In genomic region chr6:89455523-89456000, GRCm38 (mm10) we compare ENCODE assay signal across 12 mouse cellular contexts.
DNase-seq lines count a peak whose midpoint lies in the region; ATAC-seq and TF ChIP-seq lines count a peak whose summit lies in the region.
"Had no signal": no experiment of that assay in that cellular context is flagged by ENCODE, and none has a peak within 500 bp of the region (broad histone marks: within the 10 kb centered on the region; RNA-seq: fewer than 3 reads in every experiment).

No protein-coding gene starts in this region.

- ATAC-seq in midbrain, embryonic 11.5 days (ENCODE audit: low FRiP score) = no peak
- ATAC-seq in heart, embryonic 15.5 days (replicated peaks; ENCODE audit: insufficient number of reproducible peaks, insufficient read depth, low FRiP score, low read depth) = peak; percentile 70
- ATAC-seq in megakaryocyte progenitor cell, adult 5-6 weeks (replicated peaks; ENCODE audit: poor library complexity) = peak; percentile 94
- ATAC-seq: Patski had no signal

- peak; percentile 57 for DNase-seq in midbrain, embryonic 11.5 days (ENCODE audit: low spot score, missing footprints)
- no peak for DNase-seq in midbrain, embryonic 10.5 days (ENCODE audit: low spot score)
- DNase-seq in brain, embryonic 14.5 days (ENCODE audit: low read depth) = peak; percentile 42
- no peak for DNase-seq in adrenal gland, adult 2 months
- DNase-seq in frontal cortex, postnatal 14 days (ENCODE audit: low spot score in 2 of 2) = no peak
- DNase-seq: cerebellum, adult 11 months had no signal

- no peak overlapping the region for H3K4me3 ChIP-seq in midbrain, embryonic 11.5 days (ENCODE audit: low read depth, low read length)
- H3K4me3 ChIP-seq in midbrain, embryonic 10.5 days = no peak overlapping the region
- no peak overlapping the region for H3K4me3 ChIP-seq in heart, embryonic 15.5 days
- H3K4me3 ChIP-seq: hindbrain, embryonic 10.5 days; layer of hippocampus, adult 2 months; lung, embryonic 15.5 days had no signal

- no peaks in the 10 kb centered on the region for H3K36me3 ChIP-seq in midbrain, embryonic 11.5 days (ENCODE audit: control insufficient read depth, insufficient read depth, low read length)
- H3K36me3 ChIP-seq in midbrain, embryonic 10.5 days = no peaks in the 10 kb centered on the region
- no peaks in the 10 kb centered on the region for H3K36me3 ChIP-seq in heart, embryonic 15.5 days
- H3K36me3 ChIP-seq: hindbrain, embryonic 10.5 days; lung, embryonic 15.5 days had no signal

- H3K27ac ChIP-seq in midbrain, embryonic 11.5 days (ENCODE audit: low read depth, low read length) = no peak overlapping the region
- H3K27ac ChIP-seq in midbrain, embryonic 10.5 days (replicated peaks) = no peak overlapping the region
- peak overlapping the region; percentile 74 for H3K27ac ChIP-seq in heart, embryonic 15.5 days
- H3K27ac ChIP-seq: hindbrain, embryonic 10.5 days; layer of hippocampus, adult 2 months; lung, embryonic 15.5 days had no signal

- TF ChIP-seq CTCF in brain, embryonic 14.5 days (IDR thresholded peaks at IDR 0.05; ENCODE audit: borderline replicate concordance, extremely low read depth, insufficient read depth, insufficient read length) = no peak

- no peak for TF ChIP-seq POLR2A in brain, embryonic 14.5 days (IDR thresholded peaks at IDR 0.05; ENCODE audit: borderline replicate concordance, extremely low read depth, insufficient read depth, insufficient read length, poor library complexity, severe bottlenecking)

- 89% methylated on average over 4 of the region's 4 CpGs for WGBS in midbrain, embryonic 11.5 days
- WGBS in midbrain, embryonic 10.5 days = 92% methylated on average over 4 of the region's 4 CpGs
- WGBS in heart, embryonic 15.5 days = 26% methylated on average over 4 of the region's 4 CpGs

- no peak overlapping the region for H3K9ac ChIP-seq in midbrain, embryonic 11.5 days (ENCODE audit: low read length)
- no peak overlapping the region for H3K9ac ChIP-seq in heart, embryonic 15.5 days
- H3K9ac ChIP-seq: lung, embryonic 15.5 days had no signal

- H3K27me3 ChIP-seq in midbrain, embryonic 11.5 days (ENCODE audit: control insufficient read depth, insufficient read depth, low read length) = no peaks in the 10 kb centered on the region
- no peaks in the 10 kb centered on the region for H3K27me3 ChIP-seq in midbrain, embryonic 10.5 days (ENCODE audit: low read depth, poor library complexity, severe bottlenecking)
- no peaks in the 10 kb centered on the region for H3K27me3 ChIP-seq in heart, embryonic 15.5 days
- H3K27me3 ChIP-seq: lung, embryonic 15.5 days; Patski had no signal

- H3K4me1 ChIP-seq in midbrain, embryonic 11.5 days (ENCODE audit: control insufficient read depth, insufficient read depth, low read length) = no peaks in the 10 kb centered on the region
- H3K4me1 ChIP-seq in midbrain, embryonic 10.5 days = no peaks in the 10 kb centered on the region
- H3K4me1 ChIP-seq in heart, embryonic 15.5 days (replicated peaks) = peaks cover 39% of the 10 kb centered on the region

- no peaks in the 10 kb centered on the region for H3K9me3 ChIP-seq in midbrain, embryonic 11.5 days (ENCODE audit: control insufficient read depth, low read length)
- no peaks in the 10 kb centered on the region for H3K9me3 ChIP-seq in midbrain, embryonic 10.5 days (replicated peaks)
- no peaks in the 10 kb centered on the region for H3K9me3 ChIP-seq in heart, embryonic 15.5 days (replicated peaks)
- H3K9me3 ChIP-seq: hindbrain, embryonic 10.5 days; lung, embryonic 15.5 days had no signal

- no peak overlapping the region for H3K4me2 ChIP-seq in midbrain, embryonic 11.5 days
- H3K4me2 ChIP-seq in heart, embryonic 15.5 days = no peak overlapping the region
- H3K4me2 ChIP-seq: lung, embryonic 15.5 days had no signal

Comparison
In these comparisons a context has a peak if more than half of its experiments do, and no peak if none do; other contexts are left out.
1. DNase-seq: peak in midbrain, embryonic 11.5 days (single experiment) and brain, embryonic 14.5 days (single experiment); none in midbrain, embryonic 10.5 days (single experiment), adrenal gland, adult 2 months (single experiment) and frontal cortex, postnatal 14 days (0 of 2).